Mouse (Mus musculus) heart, adult 18-20 months (tissue): ENCODE measurements around the gene Cbx6. TPM values are rescaled to one million over a fixed set of nuclear protein-coding genes. Genes with fewer than 3 reads are reported as not detected.
A peak's percentile ranks its signal among the peaks of the same experiment; 100 is the strongest.

Experiments used
- DNase-seq, 2 experiments: peaks; one replicate each; pipeline ENCODE4 v3.0.0; 2021 to 2022; ENCODE audit warnings: mixed read lengths in 1 of 2
- long read RNA-seq, 2 experiments: library from polyadenylated mRNA; stranded (forward); transcript quantifications; one replicate each; pipeline ENCODE4 v2.0.0; 2021
- total RNA-seq, 2 experiments: library from RNA; stranded (reverse); gene quantifications; 2 replicates each; pipeline ENCODE4 v1.2.3; 2021

Cbx6 gene
- 10 to 100 TPM; 17.2 to 18.2 TPM for total RNA-seq
- long read RNA-seq, experiment 1, full-length matches to known transcripts = 10 of 11 reads
- long read RNA-seq, experiment 1, partial matches to known transcripts = 0 of 11 reads
- long read RNA-seq, experiment 1, other reads (novel, unspliced or antisense) = 1 of 11 reads
- long read RNA-seq, experiment 2, full-length matches to known transcripts = 7 of 7 reads
- long read RNA-seq, experiment 2, partial matches to known transcripts = 0 of 7 reads
- long read RNA-seq, experiment 2, other reads (novel, unspliced or antisense) = 0 of 7 reads

GRCm38 (mm10) chr15:79834130-79834880 is at the start of gene Cbx6, which contains the start of gene Npcd:
Cbx6 (minus strand) TSS chr15:79834688.
Npcd (minus strand) TSS chr15:79834237.
- DNase-seq = peak; percentile 97

DNA sequence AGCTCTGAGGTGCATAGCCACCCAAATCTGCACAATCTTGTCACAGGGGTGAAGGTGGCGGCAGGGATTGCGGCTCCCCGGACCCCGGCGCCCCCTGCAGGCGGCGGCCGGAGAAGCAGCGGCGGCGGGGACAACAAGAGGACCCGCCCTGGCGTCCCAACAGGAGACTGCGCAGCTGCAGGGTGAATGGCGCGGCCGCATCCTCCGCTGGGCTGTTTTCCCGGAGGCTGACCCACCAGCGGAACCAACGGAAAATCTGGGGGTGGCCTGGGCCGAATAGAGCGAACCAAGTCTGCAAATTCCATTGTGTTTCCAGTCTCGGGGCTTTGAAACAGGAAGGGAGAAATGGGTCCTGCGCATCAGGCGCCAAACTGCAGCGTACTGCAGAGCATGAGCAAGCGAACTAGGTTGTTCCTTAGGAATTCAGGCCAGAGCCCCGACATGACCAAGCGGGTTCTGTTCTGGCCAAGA is 48.9 kb upstream of the Cbx6 start:
- DNase-seq = peak; percentile 96 to 97

DNA sequence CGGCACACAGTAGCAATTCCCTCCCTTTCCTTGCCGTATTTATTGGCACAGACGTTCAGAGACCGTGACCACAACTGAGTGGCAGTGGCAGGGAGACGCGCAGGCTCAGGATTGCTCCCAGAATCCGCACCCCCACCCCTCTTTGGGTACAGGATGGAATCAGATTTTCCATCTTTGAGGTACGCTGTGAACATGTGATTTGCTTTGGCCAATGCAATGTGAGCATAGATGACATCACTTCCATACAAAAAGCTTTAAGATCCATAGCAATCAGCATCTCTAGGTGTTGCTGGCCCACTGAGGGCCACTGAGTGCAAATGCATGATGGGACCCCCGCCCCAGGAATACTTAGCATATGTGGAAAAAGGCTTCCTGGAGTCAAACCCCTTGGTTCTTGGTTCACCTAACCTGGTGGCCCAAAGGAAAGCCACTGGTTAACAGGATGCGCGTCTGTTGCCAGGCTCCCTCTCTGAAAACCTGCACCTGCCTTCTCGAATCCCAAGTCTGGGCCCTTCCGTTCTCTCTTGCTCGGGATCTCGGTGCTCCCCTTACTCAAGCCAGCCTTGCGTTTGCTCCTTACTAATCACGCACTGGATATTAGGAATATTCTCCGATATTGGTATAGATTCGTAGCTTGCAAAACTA is 48.3 kb upstream of the Cbx6 start:
- peak in 1 of 2 experiments; percentile 40 for DNase-seq

DNA sequence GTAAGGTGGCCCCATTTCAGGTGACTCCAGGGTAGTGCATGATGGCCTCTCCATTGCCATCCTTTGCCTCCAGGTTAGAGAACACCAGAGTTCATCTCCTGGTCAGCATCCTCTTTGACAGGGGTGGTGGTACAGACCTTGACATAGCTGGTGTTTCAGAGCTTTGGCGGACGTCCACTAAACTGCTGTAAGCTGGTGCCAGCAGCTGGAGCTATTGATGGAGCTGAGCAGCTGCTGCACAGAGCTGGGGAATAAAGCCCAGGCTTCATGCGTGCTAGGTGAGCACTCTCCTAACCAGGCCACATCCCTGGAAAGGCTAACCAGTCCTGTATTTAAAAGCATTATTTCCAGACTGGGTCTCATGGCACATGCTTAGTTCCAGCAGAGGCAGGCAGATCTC is 46.0 kb upstream of the Cbx6 start:
- DNase-seq = no peak

DNA sequence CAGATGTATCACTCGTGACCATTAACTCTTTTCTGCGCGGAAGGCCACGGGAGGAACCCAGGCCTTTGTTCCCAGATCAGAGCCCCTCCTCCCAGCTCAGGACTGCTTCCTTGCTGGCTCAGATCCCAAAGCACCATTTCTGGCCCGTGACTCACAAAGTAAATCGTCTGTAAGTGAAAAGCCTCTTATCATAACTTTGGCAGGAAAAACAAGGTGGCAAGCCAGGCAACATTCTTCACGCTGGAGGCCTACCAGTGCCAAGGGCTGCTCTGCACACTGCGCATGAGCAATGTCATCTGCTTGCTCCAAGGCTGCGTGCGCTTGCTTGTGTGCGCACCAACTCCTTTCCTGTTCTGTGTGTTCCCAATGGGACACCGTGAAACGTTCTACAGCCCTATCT is 44.8 kb upstream of the Cbx6 start:
- peak; percentile 93 to 95 for DNase-seq

- peak in 1 of 2 experiments; percentile 51 for DNase-seq
These were observed 44.2 kb upstream of the Cbx6 start for GRCm38 (mm10) chr15:79878725-79879136.

DNA sequence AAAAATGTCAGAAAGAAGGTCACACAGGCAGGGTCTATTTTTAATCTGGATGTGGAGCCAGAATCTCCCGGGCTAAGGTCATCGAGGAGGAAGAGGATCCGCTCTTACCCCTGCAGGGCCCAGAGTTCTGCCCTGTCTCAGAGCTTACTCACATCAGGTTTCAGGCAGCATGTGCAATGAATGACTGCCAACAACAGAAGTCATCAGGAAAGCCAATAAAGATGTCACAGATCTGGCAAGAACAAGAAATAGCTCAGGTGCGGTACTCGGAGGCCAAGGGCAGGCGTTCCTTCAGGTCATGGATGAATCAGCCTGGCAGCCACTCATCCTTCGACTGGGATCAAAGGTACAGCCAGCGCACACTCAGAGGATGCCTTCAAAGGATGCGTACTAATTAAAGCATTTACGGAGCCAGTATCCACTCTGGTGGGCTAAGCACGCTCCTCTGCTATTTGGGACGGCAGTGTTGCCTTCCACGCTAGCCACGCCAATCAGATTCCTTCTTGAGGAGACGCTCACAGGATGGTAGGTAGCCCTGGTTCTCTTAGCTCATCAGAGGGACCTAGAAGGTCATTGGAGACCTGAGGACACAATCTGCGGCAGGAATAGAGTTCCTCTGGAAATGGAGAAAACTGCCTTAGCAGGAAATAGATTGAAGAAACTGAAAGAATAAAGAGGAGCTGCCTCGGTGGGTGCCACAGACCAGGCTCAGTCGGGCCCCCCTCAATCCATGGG is 40.9 kb upstream of the Cbx6 start:
- DNase-seq = no peak

DNA sequence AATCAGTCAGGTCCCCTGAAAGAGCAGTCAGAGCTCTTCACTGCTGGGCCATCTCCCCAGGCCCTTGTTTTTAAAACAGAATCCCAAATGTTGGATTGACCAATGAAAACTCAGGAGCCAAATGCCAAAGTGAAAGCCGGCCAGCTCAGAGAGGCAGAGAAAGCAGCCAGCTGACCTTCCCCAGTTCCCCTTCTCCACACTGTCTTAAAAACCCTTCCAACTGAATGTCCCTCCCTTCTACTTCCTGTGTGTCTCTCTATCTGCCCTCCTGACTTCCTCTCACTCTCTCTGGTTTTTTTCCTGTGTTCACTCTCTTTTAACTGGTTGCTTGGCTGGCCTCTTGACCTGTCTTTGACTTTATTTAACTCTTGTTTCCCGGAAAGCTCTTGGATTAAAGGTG is 39.5 kb upstream of the Cbx6 start:
- no peak for DNase-seq

- DNase-seq = no peak
These were observed 39.1 kb upstream of the Cbx6 start for GRCm38 (mm10) chr15:79873545-79873944.

GRCm38 (mm10) chr15:79867260-79868002 is 32.9 kb upstream of the Cbx6 start:
- DNase-seq = no peak

DNA sequence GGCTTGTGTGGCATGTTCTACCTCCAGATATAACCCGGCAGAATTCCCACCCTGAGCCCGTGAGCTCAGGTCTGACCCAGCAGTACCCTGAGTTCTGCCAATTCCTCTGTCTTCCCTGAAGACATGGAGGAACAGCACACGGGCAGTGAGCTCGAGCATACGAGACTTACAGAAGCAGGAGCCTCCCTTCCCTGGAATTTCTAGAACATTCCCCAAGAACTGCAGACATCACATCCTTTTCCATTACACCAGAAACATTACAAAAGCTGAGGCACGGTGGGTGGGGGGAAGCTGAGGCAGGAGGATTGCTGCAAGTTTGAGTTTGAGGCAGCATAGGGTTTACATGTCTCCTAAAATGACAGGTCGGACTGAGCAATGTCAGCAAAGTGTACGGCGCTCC is 25.3 kb upstream of the Cbx6 start:
- DNase-seq = no peak

GRCm38 (mm10) chr15:79858979-79859378 is 24.5 kb upstream of the Cbx6 start:
- no peak for DNase-seq

- DNase-seq = no peak
These were observed 15.7 kb upstream of the Cbx6 start for GRCm38 (mm10) chr15:79850143-79850542.

DNA sequence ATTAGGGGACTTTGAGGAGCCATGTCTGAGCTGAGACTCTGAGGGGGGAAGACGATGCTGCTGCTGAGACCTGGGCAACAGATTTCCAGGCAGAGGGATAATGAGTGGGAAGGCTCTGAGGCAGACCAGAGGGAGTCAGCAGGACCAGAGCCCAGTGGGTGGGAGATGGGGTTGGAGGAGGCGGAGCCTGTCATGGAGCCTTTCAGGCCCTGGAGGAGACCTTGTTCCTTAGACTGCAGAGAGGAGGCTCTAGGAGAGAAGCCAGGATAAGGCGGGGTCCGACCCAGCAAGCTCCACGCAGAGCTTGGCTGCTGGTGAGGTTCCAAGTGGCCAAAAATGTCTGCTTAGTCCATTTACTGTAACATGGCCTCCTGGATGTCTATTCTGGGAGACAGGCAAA is 12.6 kb upstream of the Cbx6 start:
- DNase-seq = peak; percentile 49 to 70

- DNase-seq = no peak
These were observed 11.5 kb upstream of the Cbx6 start for GRCm38 (mm10) chr15:79845986-79846385.

- DNase-seq = no peak
These were observed 8.5 kb upstream of the Cbx6 start for GRCm38 (mm10) chr15:79842985-79843384.

DNA sequence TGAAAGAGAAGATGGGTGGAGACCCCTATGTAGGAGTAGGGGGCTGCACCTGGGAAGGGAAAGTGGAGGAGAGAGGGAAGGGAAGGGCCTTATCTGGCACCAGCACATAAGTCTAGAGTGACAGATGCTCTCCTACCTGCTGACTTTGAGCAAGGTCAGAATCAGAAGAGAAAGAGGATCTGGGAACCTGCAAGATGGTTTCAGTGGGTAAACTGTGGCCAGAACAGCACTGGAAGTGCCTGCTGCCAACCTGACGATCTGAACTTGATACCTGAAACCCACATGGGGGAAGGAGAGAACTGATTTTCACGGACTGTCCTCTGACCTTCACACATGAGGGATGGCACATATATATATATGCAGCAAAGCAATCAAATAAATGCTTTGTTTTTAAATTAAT is 5.8 kb upstream of the Cbx6 start:
- no peak for DNase-seq

GRCm38 (mm10) chr15:79834881-79835260 is 383 bp upstream of the Cbx6 start:
- DNase-seq = no peak

- no peak for DNase-seq
These were observed 1.0 kb downstream of the Cbx6 start for GRCm38 (mm10) chr15:79833251-79834050.

- peak; percentile 75 to 90 for DNase-seq
These were observed 2.2 kb downstream of the Cbx6 start for GRCm38 (mm10) chr15:79832064-79832900.
